Mouse (Mus musculus) adrenal gland, postnatal 25 days (tissue): ENCODE data around the gene Bsg. TPM values are rescaled to one million over a fixed set of nuclear protein-coding genes. Genes with fewer than 3 reads are reported as not detected.

Source experiments
- DNase-seq: peaks from one replicate; pipeline ENCODE4 v3.0.0; 2021; ENCODE audit warnings: mixed read lengths
- total RNA-seq: library from RNA; stranded (reverse); gene quantifications from 2 replicates; pipeline ENCODE4 v1.2.3, GENCODE M21; 2021

Gene Bsg
- total RNA-seq, 1 experiment from 2014 or later, result 522 TPM

DNA sequence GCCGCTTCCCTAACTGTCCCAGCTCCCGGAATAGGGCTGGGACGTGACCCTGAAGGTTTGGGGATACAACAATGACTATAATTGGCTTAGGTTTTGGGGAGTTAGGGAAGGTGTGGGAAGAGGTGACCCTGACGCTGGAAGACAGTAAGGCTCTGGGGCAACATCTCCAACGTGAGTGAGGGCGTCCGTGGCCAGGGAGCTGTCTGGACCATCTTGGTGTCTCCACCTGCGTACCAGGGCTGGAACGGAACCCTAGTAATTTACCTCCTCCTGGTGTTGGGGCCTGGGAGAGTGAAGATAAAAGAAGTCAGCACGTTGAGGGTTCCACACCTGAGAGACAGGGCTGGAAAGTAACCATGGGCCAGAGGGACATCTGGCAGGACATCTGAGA lies 674 bp downstream of the Bsg start:
- DNase-seq, result no peak

DNA sequence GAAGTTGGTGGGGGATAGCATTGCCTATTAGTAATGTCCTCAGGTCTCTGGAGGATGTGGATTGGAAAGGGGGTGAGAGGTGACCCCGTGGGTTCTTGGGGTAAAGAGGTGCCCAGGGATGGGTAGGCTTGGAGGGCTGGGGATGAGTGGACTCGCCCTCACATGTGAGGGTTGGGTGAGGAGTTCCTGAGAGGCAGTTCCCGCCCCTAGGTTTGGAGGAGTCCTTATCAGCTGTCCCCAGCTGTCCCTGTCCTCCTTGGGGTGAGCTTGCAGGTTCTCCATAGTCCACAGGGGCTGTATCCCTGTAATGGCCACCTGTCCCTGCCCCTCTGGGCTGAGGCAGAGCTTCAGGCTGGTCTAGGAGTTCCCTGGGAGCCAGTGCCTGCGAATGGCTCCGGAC lies 1.7 kb downstream of the Bsg start:
- DNase-seq, result no peak

DNA sequence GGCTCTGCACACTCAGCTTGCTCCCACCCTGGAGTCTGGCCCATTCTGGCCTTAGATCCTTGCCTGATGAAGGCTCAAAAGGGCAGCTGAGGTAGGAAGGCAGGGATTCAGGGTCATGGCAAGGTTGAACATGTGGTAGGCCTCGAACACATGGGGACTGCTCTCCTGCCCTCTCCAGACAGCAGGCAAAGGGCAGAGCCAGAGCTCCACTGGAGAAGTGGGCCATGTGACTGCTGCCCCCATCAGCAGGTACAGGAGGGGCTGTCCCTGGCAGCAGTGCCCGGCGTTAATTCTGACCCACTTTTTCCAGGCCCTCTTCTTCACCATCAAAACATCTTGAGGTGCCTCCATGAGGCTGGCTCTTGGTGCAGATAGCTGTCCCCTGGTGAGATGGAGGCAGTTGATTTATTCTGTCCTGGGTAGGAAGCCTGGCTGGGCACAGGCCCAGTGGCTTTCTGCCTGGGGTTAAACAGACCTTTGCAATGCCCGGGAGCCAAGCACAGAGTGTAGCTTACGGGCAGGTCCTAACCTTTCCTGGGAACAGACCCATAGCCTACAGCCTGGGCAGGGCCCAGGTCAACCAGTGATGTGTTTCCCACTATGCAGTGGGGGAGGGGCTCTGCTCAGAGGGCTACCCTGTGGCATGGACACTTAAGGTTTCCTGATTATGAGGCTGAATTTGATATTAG lies 2.3 kb downstream of the Bsg start:
- DNase-seq, result no peak

GRCm38 (mm10) chr10:79707162-79707561 lies 2.9 kb downstream of the Bsg start:
- no peak for DNase-seq

DNA sequence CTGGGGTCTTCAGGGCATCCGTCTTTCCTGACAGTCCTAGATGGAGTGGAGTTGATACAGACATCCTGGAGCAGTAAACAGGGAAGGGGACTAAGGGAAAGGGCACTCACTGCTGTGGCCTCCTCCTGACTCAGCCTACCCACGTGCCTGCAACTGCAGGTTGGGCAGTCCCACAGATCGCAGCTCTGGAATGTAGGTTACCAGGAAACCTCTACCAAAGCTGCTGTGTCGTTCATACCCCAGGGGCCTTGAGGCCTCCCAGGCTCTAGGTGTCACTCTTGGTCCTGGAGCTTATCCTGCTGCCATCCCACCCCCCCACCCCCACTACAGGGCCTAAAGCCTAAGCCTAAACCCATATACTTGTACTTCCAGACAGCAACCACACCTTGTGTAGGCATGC lies 3.5 kb downstream of the Bsg start:
- DNase-seq, result no peak

- DNase-seq, result no peak
Measured at GRCm38 (mm10) chr10:79708668-79709067, 4.4 kb downstream of the Bsg start.

- no peak for DNase-seq
Measured at GRCm38 (mm10) chr10:79709307-79709706, 5.0 kb downstream of the Bsg start.

DNA sequence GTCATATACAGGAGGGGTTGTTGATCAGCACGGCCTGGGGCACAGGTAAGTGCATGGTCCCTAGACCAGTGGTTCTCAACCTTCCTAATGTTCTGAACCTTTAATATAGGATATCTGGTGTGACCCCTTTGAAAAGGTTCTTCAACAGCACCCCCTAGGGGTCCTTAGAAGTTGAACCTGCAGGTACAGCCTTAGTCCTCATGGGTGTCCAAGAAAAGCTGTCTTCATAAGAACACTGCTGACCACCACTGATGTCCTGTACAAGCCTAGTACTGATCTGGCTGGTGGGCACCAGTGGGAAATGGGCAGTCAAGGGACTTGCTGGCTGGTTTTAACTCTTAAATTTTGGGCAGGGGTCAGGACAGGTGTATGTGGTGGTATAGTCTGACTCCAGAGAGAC lies 7.7 kb downstream of the Bsg start:
- DNase-seq, result no peak

GRCm38 (mm10) chr10:79712499-79713126 lies 8.3 kb downstream of the Bsg start:
- DNase-seq, result peak; percentile 85

DNA sequence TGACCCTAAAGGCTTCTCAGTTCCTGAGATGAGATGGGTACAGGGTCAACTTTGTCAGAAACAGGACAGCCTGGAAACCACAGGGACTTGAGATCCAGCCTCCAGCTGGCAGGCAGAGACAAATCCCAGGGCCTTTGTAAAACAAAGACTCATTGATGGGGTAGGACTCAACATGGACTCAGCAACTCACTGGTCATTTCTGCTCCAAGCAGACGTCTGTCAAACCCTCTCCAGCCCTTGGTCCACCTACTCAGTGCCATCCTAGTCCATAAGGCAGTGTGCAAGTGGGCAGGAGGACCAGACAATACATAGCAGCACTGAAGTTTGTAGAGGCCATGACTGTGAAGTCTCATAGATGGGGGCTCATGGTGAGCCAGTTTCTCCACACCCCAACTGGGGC lies 8.9 kb downstream of the Bsg start:
- no peak for DNase-seq

DNA sequence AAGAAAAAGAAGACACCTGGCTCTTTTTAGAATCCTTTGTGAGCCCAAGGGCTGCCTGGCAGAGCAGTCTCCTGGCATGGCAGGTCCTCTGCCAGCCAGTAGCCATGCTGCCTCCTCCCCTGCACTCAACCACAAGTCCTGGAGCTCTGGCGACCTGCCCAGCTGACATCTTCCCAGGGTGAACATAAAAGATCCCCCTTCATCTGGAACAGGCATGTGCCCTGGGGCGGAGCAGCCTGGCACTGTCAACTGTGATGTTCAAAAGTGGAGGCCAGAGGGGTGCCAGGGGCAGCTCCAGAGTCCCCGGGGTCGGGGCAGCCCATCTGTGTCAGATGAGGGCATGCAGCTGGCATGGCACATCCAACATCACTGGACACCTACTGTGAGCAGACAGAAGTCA lies 10.7 kb downstream of the Bsg start:
- DNase-seq, result no peak

- peak; percentile 52 for DNase-seq
Measured at GRCm38 (mm10) chr10:79716254-79716987, 12.1 kb downstream of the Bsg start, which contains the start of gene Hcn2. Hcn2 (plus strand) TSS chr10:79716634.

DNA sequence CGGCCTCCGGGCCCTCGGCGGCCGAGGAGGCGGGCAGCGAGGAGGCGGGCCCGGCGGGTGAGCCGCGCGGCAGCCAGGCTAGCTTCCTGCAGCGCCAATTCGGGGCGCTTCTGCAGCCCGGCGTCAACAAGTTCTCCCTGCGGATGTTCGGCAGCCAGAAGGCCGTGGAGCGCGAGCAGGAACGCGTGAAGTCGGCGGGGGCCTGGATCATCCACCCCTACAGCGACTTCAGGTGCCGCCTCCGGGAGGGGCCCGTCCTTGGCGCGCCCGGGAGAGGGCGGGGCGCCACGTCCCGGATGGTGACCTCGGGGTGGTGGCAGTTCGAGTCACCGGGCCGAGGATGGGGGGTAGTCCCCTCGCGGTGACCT lies 12.7 kb downstream of the Bsg start:
- DNase-seq, result peak; percentile 41

DNA sequence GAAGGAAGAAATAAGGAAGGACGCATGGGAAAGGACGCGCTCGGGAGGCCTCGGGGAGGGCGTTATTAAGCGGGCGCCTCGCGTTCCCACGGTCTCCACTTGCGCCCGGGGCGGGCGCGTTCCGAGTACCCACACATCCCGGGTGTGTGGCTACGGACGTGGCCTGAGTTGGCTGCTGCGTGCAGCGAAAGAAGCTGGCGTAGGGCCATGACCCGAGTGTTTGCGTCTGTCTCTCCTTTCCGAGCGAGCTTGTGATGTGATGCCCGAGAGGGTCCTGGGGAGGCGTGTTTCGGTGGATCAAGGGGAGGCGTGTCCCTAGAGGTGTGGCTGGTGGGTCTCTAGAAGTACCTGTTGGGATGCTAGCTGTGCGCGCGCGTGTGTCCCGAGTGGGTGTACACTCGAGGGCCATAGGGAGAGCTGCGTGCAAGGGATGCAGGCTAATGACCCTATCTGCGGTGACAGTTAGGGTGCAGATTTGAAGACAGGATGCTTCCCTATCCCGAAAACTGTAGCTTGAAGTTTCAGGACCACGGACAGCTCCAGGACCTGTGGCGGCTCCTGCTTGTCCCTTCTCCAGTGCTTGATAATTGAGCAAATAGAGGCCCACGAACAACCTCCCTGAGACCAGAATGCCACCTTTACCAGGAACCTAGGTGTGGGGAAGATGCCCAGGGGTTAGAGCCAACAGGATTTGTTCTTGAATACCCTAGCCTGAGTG lies 13.5 kb downstream of the Bsg start:
- DNase-seq, result peak; percentile 78

- no peak for DNase-seq
Measured at GRCm38 (mm10) chr10:79721089-79721488, 16.8 kb downstream of the Bsg start.

- no peak for DNase-seq
Measured at GRCm38 (mm10) chr10:79723047-79723446, 18.8 kb downstream of the Bsg start.

- no peak for DNase-seq
Measured at GRCm38 (mm10) chr10:79723692-79724091, 19.4 kb downstream of the Bsg start.

- peak; percentile 70 for DNase-seq
Measured at GRCm38 (mm10) chr10:79726090-79726489, 21.8 kb downstream of the Bsg start.

DNA sequence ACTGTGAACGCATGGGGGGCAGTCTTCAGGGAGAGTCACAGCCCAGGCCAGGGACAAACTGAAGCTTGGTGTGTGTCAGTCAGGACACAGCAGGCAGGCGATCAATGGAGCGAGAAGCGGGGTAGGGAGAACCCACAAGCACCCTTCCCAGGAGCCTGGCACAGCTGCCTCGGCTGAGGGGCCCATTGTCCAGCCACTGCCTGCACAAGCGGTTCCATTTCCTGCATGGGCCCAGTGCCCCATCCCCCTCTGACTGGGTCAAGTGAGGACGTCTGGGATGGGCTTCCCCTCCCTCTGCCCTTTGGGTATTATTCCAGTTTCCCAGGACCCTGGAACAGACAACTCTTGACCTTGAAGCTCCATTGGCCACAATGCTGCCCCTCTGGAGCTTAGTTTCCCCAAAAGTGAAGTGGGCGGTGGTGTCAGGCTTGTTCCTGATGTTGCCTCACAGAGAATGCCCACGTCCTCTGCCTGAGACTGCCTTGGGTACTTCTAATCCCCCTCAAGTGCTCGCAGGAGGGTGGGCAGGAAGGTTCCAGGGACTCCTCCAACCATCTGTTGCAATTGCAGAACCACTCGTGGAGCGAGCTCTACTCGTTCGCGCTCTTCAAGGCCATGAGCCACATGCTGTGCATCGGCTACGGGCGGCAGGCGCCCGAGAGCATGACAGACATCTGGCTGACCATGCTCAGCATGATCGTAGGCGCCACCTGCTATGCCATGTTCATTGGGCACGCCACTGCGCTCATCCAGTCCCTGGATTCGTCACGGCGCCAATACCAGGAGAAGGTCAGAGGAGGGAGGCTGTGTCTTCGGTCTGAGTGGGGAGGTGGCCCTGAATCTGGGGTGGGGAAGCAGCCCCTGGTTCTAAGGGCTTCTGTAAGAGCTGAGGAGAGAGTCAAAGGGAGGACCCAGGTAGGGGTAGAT lies 24.3 kb downstream of the Bsg start:
- no peak for DNase-seq

DNA sequence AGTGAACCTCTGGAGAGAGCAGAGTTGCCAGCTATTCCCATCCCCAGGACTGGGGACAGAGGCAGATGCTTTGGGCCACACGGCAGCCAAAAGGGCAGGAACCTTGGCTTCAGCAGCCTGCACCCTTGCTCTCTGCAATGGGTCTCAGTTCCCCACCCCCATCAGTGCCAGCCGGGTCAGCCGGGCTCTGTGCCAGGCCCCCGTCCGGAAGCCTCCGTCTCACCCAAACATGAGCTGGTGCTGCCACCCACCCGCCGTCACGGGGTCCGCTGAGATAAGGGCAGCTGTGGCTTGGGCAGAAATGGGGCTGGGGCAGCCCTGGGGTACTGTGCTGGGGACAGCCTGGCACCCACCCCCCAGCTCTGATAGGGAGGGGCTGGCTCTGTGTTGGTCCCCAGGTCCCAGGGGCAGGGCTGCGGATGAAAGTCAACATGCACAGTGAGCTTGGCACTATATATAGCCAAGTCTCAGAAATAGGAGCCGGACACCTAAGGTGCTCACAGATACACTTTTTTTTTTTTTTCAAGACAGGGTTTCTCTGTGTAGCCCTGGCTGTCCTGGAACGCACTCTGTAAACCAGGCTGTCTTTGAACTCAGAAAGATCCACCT lies 25.2 kb downstream of the Bsg start:
- no peak for DNase-seq

DNA sequence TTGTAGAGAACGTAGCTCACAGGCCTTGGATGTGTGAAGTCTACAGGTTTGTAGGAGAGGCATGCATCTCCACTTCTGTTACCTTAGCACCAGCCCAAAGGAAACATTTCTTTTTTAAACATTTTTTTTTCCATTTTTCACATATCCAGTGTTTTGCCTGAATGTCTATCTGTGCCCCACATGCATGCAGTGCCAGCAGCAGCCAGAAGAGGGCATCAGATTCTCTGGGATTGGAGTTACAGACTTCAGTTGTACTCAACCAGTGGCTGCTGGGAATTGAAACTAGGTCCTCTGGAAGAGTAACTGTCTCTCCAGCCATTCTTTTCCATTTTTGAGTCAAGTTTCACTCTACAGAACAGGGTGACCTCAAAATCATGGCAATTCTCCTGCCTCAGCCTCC lies 28.2 kb downstream of the Bsg start:
- peak; percentile 45 for DNase-seq
